Comparison of ENCODE assay signal across 10 mouse cellular contexts in the genomic region with DNA sequence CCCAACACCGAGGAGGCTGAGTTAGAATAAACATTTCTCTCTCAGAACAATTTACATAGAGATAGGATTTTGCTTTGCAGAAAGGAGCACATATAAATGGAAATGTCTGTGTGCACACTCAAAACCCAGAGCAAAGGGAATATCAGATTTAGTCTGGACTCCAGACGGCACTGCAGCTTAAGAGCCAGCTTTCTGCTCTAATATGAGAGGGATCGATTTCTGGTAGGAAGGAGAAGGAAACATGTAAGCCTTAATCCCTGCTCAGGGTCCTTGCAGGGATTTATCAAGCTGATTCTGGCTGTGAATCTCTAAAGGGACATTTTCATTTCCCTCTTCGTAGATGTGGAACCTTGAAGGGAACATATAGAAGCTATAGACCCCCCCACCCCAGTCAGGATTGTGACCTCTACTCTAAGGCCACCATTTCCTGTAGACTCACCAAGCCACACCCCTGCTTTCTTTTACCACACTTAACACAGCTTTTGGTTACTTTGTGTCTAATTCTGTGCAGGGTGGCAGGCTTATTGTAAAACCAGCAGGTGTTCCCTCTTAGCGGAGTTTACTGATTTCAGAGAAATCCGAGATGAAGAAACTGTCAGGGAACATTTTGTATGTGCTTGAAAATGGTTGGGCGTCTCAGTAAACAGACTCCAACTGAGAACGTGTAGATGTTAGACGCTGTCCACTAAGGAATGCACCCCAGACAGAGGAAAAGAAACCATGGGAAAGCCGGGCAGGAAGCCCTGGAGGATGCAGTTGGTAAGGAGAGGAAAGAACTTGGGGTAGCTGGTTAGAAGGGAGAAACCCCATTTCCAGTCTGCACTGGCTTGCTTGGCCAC. TPM values are rescaled to one million over a fixed set of nuclear protein-coding genes. Genes with fewer than 3 reads are reported as not detected.
A peak's percentile ranks its signal among the peaks of the same experiment; 100 is the strongest.
DNase-seq lines count a peak whose midpoint lies in the region; ATAC-seq and TF ChIP-seq lines count a peak whose summit lies in the region.
"Had no signal": no experiment of that assay in that cellular context is flagged by ENCODE, and none has a peak within 500 bp of the region (broad histone marks: within the 10 kb centered on the region; RNA-seq: fewer than 3 reads in every experiment).

No protein-coding gene starts in this region.

- peak overlapping the region; percentile 35; the same call in 1 of the 2 replicates for H3K27ac ChIP-seq in forebrain, embryonic 10.5 days
- H3K27ac ChIP-seq in forebrain, embryonic 15.5 days (replicated peaks), result no peak overlapping the region
- peak overlapping the region; percentile 40; the same call in 1 of the 2 replicates for H3K27ac ChIP-seq in lung, embryonic 14.5 days (ENCODE audit: low read depth)
- H3K27ac ChIP-seq in intestine, embryonic 15.5 days, result 0 out of 2 replicates have a peak overlapping the region, but pooled peaks have one; percentile 14

- no peaks in the 10 kb centered on the region for H3K27me3 ChIP-seq in forebrain, embryonic 10.5 days (ENCODE audit: poor library complexity, severe bottlenecking)
- H3K27me3 ChIP-seq in forebrain, embryonic 15.5 days, result no peaks in the 10 kb centered on the region
- H3K27me3 ChIP-seq in lung, embryonic 14.5 days (ENCODE audit: insufficient read depth, low read length), result no peaks in the 10 kb centered on the region
- H3K27me3 ChIP-seq in intestine, embryonic 15.5 days (replicated peaks), result no peaks in the 10 kb centered on the region

- ATAC-seq in forebrain, embryonic 15.5 days (replicated peaks), result no peak
- peak; percentile 66; the same call in 1 of the 2 replicates for ATAC-seq in lung, embryonic 14.5 days (ENCODE audit: insufficient read depth)
- no peak for ATAC-seq in intestine, embryonic 15.5 days

- DNase-seq in forebrain, embryonic 10.5 days (ENCODE audit: extremely low spot score, low spot score), result no peak
- DNase-seq in lung, embryonic 14.5 days, result peak; percentile 64
- DNase-seq in lung, postnatal 14 days, result no peak
- peak; percentile 50 for DNase-seq in retina, embryonic 14.5 days (ENCODE audit: low spot score)
- no peak for DNase-seq in natural killer cell, adult 2 months (ENCODE audit: low spot score in 2 of 2)
- no peak for DNase-seq in gastrocnemius, adult 8-10 months (ENCODE audit: low spot score in 2 of 2)
- DNase-seq: cerebellum, adult 11-12 months; thymus, adult 2 months had no signal

- 51% methylated on average over 10 of the region's 10 CpGs for WGBS in forebrain, embryonic 10.5 days
- 34% methylated on average over 10 of the region's 10 CpGs for WGBS in forebrain, embryonic 15.5 days
- 20% methylated on average over 10 of the region's 10 CpGs for WGBS in lung, embryonic 14.5 days
- 29% methylated on average over 10 of the region's 10 CpGs for WGBS in intestine, embryonic 15.5 days

- H3K36me3 ChIP-seq in forebrain, embryonic 10.5 days (replicated peaks), result no peaks in the 10 kb centered on the region
- no peaks in the 10 kb centered on the region for H3K36me3 ChIP-seq in forebrain, embryonic 15.5 days
- H3K36me3 ChIP-seq in lung, embryonic 14.5 days (ENCODE audit: insufficient read depth), result no peaks in the 10 kb centered on the region
- H3K36me3 ChIP-seq in intestine, embryonic 15.5 days, result no peaks in the 10 kb centered on the region

- no peaks in the 10 kb centered on the region for H3K9me3 ChIP-seq in forebrain, embryonic 10.5 days
- no peaks in the 10 kb centered on the region for H3K9me3 ChIP-seq in forebrain, embryonic 15.5 days
- H3K9me3 ChIP-seq in lung, embryonic 14.5 days (ENCODE audit: low read depth, low read length), result no peaks in the 10 kb centered on the region
- H3K9me3 ChIP-seq in intestine, embryonic 15.5 days, result no peaks in the 10 kb centered on the region

- H3K9ac ChIP-seq in forebrain, embryonic 15.5 days (replicated peaks), result no peak overlapping the region
- no peak overlapping the region for H3K9ac ChIP-seq in lung, embryonic 14.5 days
- H3K9ac ChIP-seq in intestine, embryonic 15.5 days, result no peak overlapping the region

- no peak for TF ChIP-seq CTCF in lung, embryonic 14.5 days (IDR thresholded peaks at IDR 0.05; ENCODE audit: low read depth)

- H3K4me2 ChIP-seq in forebrain, embryonic 15.5 days (replicated peaks), result no peak overlapping the region
- H3K4me2 ChIP-seq in lung, embryonic 14.5 days, result peak overlapping the region; percentile 26; the same call in 1 of the 2 replicates
- no peak overlapping the region for H3K4me2 ChIP-seq in intestine, embryonic 15.5 days (replicated peaks)

- H3K4me1 ChIP-seq in forebrain, embryonic 10.5 days, result peaks cover 29% of the 10 kb centered on the region
- no peaks in the 10 kb centered on the region for H3K4me1 ChIP-seq in forebrain, embryonic 15.5 days
- H3K4me1 ChIP-seq in lung, embryonic 14.5 days (ENCODE audit: insufficient read depth), result peaks cover 4% of the 10 kb centered on the region; the same call in 1 of the 2 replicates
- peaks cover 6% of the 10 kb centered on the region; the same call in 1 of the 2 replicates for H3K4me1 ChIP-seq in intestine, embryonic 15.5 days (replicated peaks)

- H3K4me3 ChIP-seq in forebrain, embryonic 10.5 days, result no peak overlapping the region
- no peak overlapping the region for H3K4me3 ChIP-seq in forebrain, embryonic 15.5 days
- H3K4me3 ChIP-seq in lung, embryonic 14.5 days (ENCODE audit: low read depth, low read length), result no peak overlapping the region
- H3K4me3 ChIP-seq in intestine, embryonic 15.5 days (replicated peaks), result no peak overlapping the region

RNA-seq across cellular contexts. Expression of a gene that starts 20.9 kb away (rescaled TPM):
- 0.36 and 0.47 TPM in 2 replicates for polyA plus RNA-seq in forebrain, embryonic 10.5 days (2016; fragmentation: Nextera tagmentation; extraction: Ambion mirVana)
- 0.36 and 0.45 TPM in 2 replicates for polyA plus RNA-seq in forebrain, embryonic 15.5 days (2015; fragmentation: Nextera tagmentation; extraction: Ambion mirVana)
- polyA plus RNA-seq in lung, embryonic 14.5 days (2014; fragmentation: Nextera tagmentation; extraction: Ambion mirVana), result 1.3 and 1.5 TPM in 2 replicates
- polyA plus RNA-seq in intestine, embryonic 15.5 days (2015; fragmentation: Nextera tagmentation; extraction: Ambion mirVana), result 0.48 and 0.49 TPM in 2 replicates
- 1 to 10 TPM; 2.2 to 3.6 (median 2.8) TPM for total RNA-seq in gastrocnemius, adult 8-10 months (2022)

Comparison
In these comparisons a context has a peak if more than half of its experiments do, and no peak if none do; other contexts are left out.
1. DNase-seq: peak in lung, embryonic 14.5 days (single experiment) and retina, embryonic 14.5 days (single experiment); none in forebrain, embryonic 10.5 days (single experiment), lung, postnatal 14 days (single experiment), natural killer cell, adult 2 months (0 of 2) and gastrocnemius, adult 8-10 months (0 of 2).